Mouse (Mus musculus): Measurements from ENCODE around the gene Cldn34c2. TPM values are rescaled to one million over a fixed set of nuclear protein-coding genes. Genes with fewer than 3 reads are reported as not detected.
"Not testable (repeated sequence)": the region's sequence is repeated elsewhere in the genome, so short reads cannot be mapped to it uniquely, and the experiment has no call there.

Gene Cldn34c2
- polyA plus RNA-seq (2014; fragmentation: Nextera tagmentation; extraction: Ambion mirVana): not detected in 2 replicates

DNA sequence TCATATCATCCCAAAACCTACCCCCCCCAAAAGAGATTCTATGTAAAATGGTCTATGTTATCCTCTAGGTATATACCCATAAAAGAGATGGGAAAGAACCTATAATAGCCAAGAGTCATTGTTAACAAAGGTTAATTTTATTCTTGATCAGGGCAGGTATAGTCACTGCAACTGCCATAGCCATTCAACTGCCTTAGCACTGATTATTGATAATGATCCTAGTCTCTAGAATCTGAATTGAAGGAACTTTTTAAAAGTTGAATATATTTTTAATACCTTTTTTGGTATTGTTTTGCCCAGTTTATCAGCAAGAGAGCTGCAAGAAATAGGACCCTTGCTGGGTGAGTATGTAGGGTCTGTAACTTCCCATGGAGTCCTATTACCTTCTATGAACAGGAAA, at the start of gene Cldn34c2:
Gene Cldn34c2 (plus strand): TSS at position 301 of the 400 bp plus-strand sequence.
- not testable (repeated sequence) for ATAC-seq (ENCODE audit: insufficient number of reproducible peaks, insufficient read depth, low FRiP score, low read depth); H3K36me3 ChIP-seq (ENCODE audit: control insufficient read depth, insufficient read depth, low read length); H3K27ac ChIP-seq (ENCODE audit: low read length); H3K9ac ChIP-seq (replicated peaks; ENCODE audit: low read depth, low read length); H3K9me3 ChIP-seq (ENCODE audit: control insufficient read depth, low read depth, low read length); H3K4me3 ChIP-seq (ENCODE audit: low read depth, low read length); H3K27me3 ChIP-seq (ENCODE audit: control insufficient read depth, insufficient read depth, low read length); H3K4me1 ChIP-seq (ENCODE audit: control insufficient read depth, insufficient read depth, low read length); H3K4me2 ChIP-seq (replicated peaks; ENCODE audit: low read depth, low read length)

DNA sequence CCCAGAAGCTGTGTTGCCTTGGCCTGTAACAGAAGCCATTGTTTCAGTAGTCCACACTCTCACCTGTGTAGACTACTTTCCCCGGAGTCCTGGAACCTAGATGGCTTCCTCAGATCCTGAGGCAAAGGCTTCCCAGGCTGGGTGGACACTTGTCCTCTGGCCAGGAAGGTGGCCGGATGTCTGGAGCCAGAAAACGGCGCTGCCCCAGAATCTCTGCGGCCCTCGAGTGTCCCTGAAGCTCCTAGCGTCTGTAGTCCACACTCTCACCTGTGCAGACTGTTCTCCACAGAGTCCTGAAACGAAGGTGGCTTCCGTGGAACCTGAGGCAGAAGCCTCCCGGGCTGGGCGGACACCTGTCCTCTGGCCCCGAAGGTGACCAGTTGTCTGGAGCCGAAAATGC, 30.1 kb upstream of the Cldn34c2 start:
- not testable (repeated sequence) for H3K4me3 ChIP-seq (ENCODE audit: low read depth, low read length); H3K27me3 ChIP-seq (ENCODE audit: control insufficient read depth, insufficient read depth, low read length); H3K9ac ChIP-seq (replicated peaks; ENCODE audit: low read depth, low read length); H3K4me2 ChIP-seq (replicated peaks; ENCODE audit: low read depth, low read length); H3K36me3 ChIP-seq (ENCODE audit: control insufficient read depth, insufficient read depth, low read length); H3K4me1 ChIP-seq (ENCODE audit: control insufficient read depth, insufficient read depth, low read length); ATAC-seq (ENCODE audit: insufficient number of reproducible peaks, insufficient read depth, low FRiP score, low read depth); H3K9me3 ChIP-seq (ENCODE audit: control insufficient read depth, low read depth, low read length); H3K27ac ChIP-seq (ENCODE audit: low read length)
- 88% methylated on average over 13 of the region's 13 CpGs for WGBS

- H3K4me2 ChIP-seq (replicated peaks; ENCODE audit: low read depth, low read length); H3K27me3 ChIP-seq (ENCODE audit: control insufficient read depth, insufficient read depth, low read length); H3K4me1 ChIP-seq (ENCODE audit: control insufficient read depth, insufficient read depth, low read length); H3K4me3 ChIP-seq (ENCODE audit: low read depth, low read length); H3K9me3 ChIP-seq (ENCODE audit: control insufficient read depth, low read depth, low read length); H3K9ac ChIP-seq (replicated peaks; ENCODE audit: low read depth, low read length); H3K27ac ChIP-seq (ENCODE audit: low read length); ATAC-seq (ENCODE audit: insufficient number of reproducible peaks, insufficient read depth, low FRiP score, low read depth); H3K36me3 ChIP-seq (ENCODE audit: control insufficient read depth, insufficient read depth, low read length): not testable (repeated sequence)
- 95% methylated on average over 6 of the region's 12 CpGs for WGBS
These were observed 30.8 kb downstream of the Cldn34c2 start for GRCm38 (mm10) chrX:123612158-123612828.

Other genes starting within 250 kb of the Cldn34c2 start
- not detected in 2 replicates for gene Gm17467, start 123.1 kb downstream of the Cldn34c2 start, polyA plus RNA-seq (2014; fragmentation: Nextera tagmentation; extraction: Ambion mirVana)
- gene Cldn34c3, start 212.0 kb downstream of the Cldn34c2 start, polyA plus RNA-seq (2014; fragmentation: Nextera tagmentation; extraction: Ambion mirVana): not detected in 2 replicates